Mouse (Mus musculus) CH12.LX (cell line): ENCODE results near the gene Cdcp1.

Experiments
- CHD2 ChIP-seq: IDR thresholded peaks from 2 replicates; pipeline ENCODE4 v1.6.1; 2011; ENCODE audit warnings: low read length, improper control_type of control experiment
- CTCF ChIP-seq, 2 experiments: IDR thresholded peaks in 1 of 2; conservative IDR thresholded peaks in 1 of 2; 2 replicates each; pipeline ENCODE4 v1.5.1; 2011 to 2012; ENCODE audit warnings: low read depth in 2 of 2, low read length in 2 of 2, improper control_type of control experiment in 1 of 2, inconsistent platforms in 1 of 2, mild to moderate bottlenecking in 1 of 2, moderate library complexity in 1 of 2
- EP300 ChIP-seq: IDR thresholded peaks from 2 replicates; pipeline ENCODE4 v1.6.1; 2011; ENCODE audit warnings: low read length, improper control_type of control experiment
- USF2 ChIP-seq: conservative IDR thresholded peaks from 2 replicates; pipeline ENCODE4 v1.6.1; 2011; ENCODE audit warnings: low read depth, low read length, improper control_type of control experiment

GRCm38 (mm10) chr9:123243988-123244387 lies 28.1 kb upstream of the Cdcp1 start:
- TF ChIP-seq EP300 (no peak), CHD2 (no peak), USF2 (no peak), CTCF (conservative IDR thresholded peaks at IDR 0.05 in 1 of 2, IDR thresholded peaks at IDR 0.05 in 1 of 2; ENCODE audit: low read depth in 2 of 2, low read length in 2 of 2) (no peak)
